Mouse (Mus musculus) spleen, embryonic (tissue): ENCODE measurements at regions not wholly inside any gene's neighbourhood (a gene's known extent, or its start where the extent isn't known, plus 50 kb on each side); places are given as distances from the start of the nearest gene placed in this dataset.

ENCODE experiments used
- CTCF ChIA-PET: fragments of 350-600 bp; sonication (Branson Sonifier 250); formaldehyde crosslinking; loops from one replicate; lab custom pipeline; 2022; lab: Charles Lee

GRCm38 (mm10) chr12:12147088-12147687, 114.8 kb upstream of the Fam49a start:
- CTCF ChIA-PET, result no interaction called here

- CTCF ChIA-PET, result no interaction called here
Measured at GRCm38 (mm10) chr12:12147847-12148246, 114.1 kb upstream of the Fam49a start.

GRCm38 (mm10) chr12:12148659-12149399, 113.1 kb upstream of the Fam49a start:
- CTCF ChIA-PET, result interaction anchor here (0.6 kb wide), 1 partner anchor 110 kb away, joined by 4 read pairs; no protein-coding TSS in a partner anchor

GRCm38 (mm10) chr12:12164411-12164810, 97.5 kb upstream of the Fam49a start:
- CTCF ChIA-PET, result no interaction called here

- CTCF ChIA-PET, result interaction anchor here (0.8 kb wide), 1 partner anchor 153 kb away, joined by 3 read pairs; no protein-coding TSS in a partner anchor
Measured at GRCm38 (mm10) chr12:12170581-12170980, 91.4 kb upstream of the Fam49a start.

GRCm38 (mm10) chr12:12172087-12172823, 89.7 kb upstream of the Fam49a start:
- CTCF ChIA-PET, result no interaction called here

- CTCF ChIA-PET, result interaction anchor here (0.7 to 1.0 kb wide), 3 partner anchors 138 to 1846 kb away, joined by 5 to 7 read pairs (median 7); no protein-coding TSS in a partner anchor
Measured at GRCm38 (mm10) chr12:12176331-12177263, 85.3 kb upstream of the Fam49a start.

GRCm38 (mm10) chr12:12177264-12178043, 84.5 kb upstream of the Fam49a start:
- CTCF ChIA-PET, result interaction anchor here (1.0 kb wide), 1 partner anchor 143 kb away, joined by 7 read pairs; no protein-coding TSS in a partner anchor

GRCm38 (mm10) chr12:12178391-12178790, 83.5 kb upstream of the Fam49a start:
- CTCF ChIA-PET, result no interaction called here

GRCm38 (mm10) chr12:12179292-12179865, 82.6 kb upstream of the Fam49a start:
- CTCF ChIA-PET, result interaction anchor here (0.6 kb wide), 1 partner anchor 30 kb away, joined by 3 read pairs; no protein-coding TSS in a partner anchor

- CTCF ChIA-PET, result no interaction called here
Measured at GRCm38 (mm10) chr12:12180986-12181385, 81.0 kb upstream of the Fam49a start.

- CTCF ChIA-PET, result no interaction called here
Measured at GRCm38 (mm10) chr12:12181686-12182085, 80.3 kb upstream of the Fam49a start.

- CTCF ChIA-PET, result no interaction called here
Measured at GRCm38 (mm10) chr12:12186353-12186752, 75.6 kb upstream of the Fam49a start.

GRCm38 (mm10) chr12:12195066-12195465, 66.9 kb upstream of the Fam49a start:
- CTCF ChIA-PET, result no interaction called here

GRCm38 (mm10) chr12:12196627-12197026, 65.3 kb upstream of the Fam49a start:
- CTCF ChIA-PET, result no interaction called here

- CTCF ChIA-PET, result no interaction called here
Measured at GRCm38 (mm10) chr12:12208216-12208615, 53.7 kb upstream of the Fam49a start.
